7 mouse cellular contexts compared by ENCODE assay signal in genomic region chr2:173352756-173353139, GRCm38 (mm10).
DNase-seq lines count a peak whose midpoint lies in the region; ATAC-seq and TF ChIP-seq lines count a peak whose summit lies in the region.

No protein-coding gene starts in this region.

- no peaks in the 10 kb centered on the region for H3K36me3 ChIP-seq in kidney, postnatal 0 days (ENCODE audit: insufficient read depth, low read length)
- H3K36me3 ChIP-seq in embryonic facial prominence, embryonic 12.5 days: no peaks in the 10 kb centered on the region
- H3K36me3 ChIP-seq in limb, embryonic 12.5 days: no peaks in the 10 kb centered on the region

- WGBS in kidney, postnatal 0 days: 35% methylated on average over 3 of the region's 3 CpGs
- 47% methylated on average over 3 of the region's 3 CpGs for WGBS in bone marrow, adult 2 months
- 10% methylated on average over 3 of the region's 3 CpGs for WGBS in embryonic facial prominence, embryonic 12.5 days
- 15% methylated on average over 3 of the region's 3 CpGs for WGBS in limb, embryonic 12.5 days

- no peak for ATAC-seq in kidney, postnatal 0 days (replicated peaks; ENCODE audit: low FRiP score, low read depth)
- no peak for ATAC-seq in embryonic facial prominence, embryonic 12.5 days (ENCODE audit: insufficient number of reproducible peaks, insufficient read depth, low FRiP score, low TSS enrichment)
- ATAC-seq in limb, embryonic 12.5 days (ENCODE audit: insufficient number of reproducible peaks, insufficient read depth, low FRiP score, low TSS enrichment, low read depth): 0 out of 2 replicates have a peak, but pooled peaks have one; percentile 7

- no peak for TF ChIP-seq POLR2A in bone marrow, adult 2 months (IDR thresholded peaks at IDR 0.05; ENCODE audit: borderline replicate concordance, control insufficient read depth, low read depth, low read length)

- no peaks in the 10 kb centered on the region for H3K27me3 ChIP-seq in kidney, postnatal 0 days (ENCODE audit: insufficient read depth, low read length)
- H3K27me3 ChIP-seq in embryonic facial prominence, embryonic 12.5 days: no peaks in the 10 kb centered on the region
- peaks cover 3% of the 10 kb centered on the region; the same call in 1 of the 2 replicates for H3K27me3 ChIP-seq in limb, embryonic 12.5 days

- no peaks in the 10 kb centered on the region for H3K9me3 ChIP-seq in kidney, postnatal 0 days (replicated peaks; ENCODE audit: low read length)
- H3K9me3 ChIP-seq in embryonic facial prominence, embryonic 12.5 days: no peaks in the 10 kb centered on the region
- H3K9me3 ChIP-seq in limb, embryonic 12.5 days: no peaks in the 10 kb centered on the region

- peak; percentile 46 for DNase-seq in kidney, postnatal 0 days (ENCODE audit: low spot score)
- no peak for DNase-seq in kidney, adult 8-10 months
- DNase-seq in cerebellum, postnatal 14 days: no peak
- no peak for DNase-seq in left cerebral cortex, adult 2 months (ENCODE audit: extremely low spot score in 1 of 2, low spot score in 2 of 2)

- no peak overlapping the region for H3K4me2 ChIP-seq in kidney, postnatal 0 days (ENCODE audit: low read length)
- H3K4me2 ChIP-seq in embryonic facial prominence, embryonic 12.5 days (replicated peaks): peak overlapping the region; percentile 23
- peak overlapping the region; percentile 41 for H3K4me2 ChIP-seq in limb, embryonic 12.5 days

- intact Hi-C loops in left cerebral cortex, adult 2 months (cut with DNase I): no loop called here

- peak overlapping the region; percentile 76 for H3K27ac ChIP-seq in kidney, postnatal 0 days
- H3K27ac ChIP-seq in bone marrow, adult 2 months (ENCODE audit: control insufficient read depth, insufficient read depth, low read depth, low read length, poor library complexity): 0 out of 2 replicates have a peak overlapping the region, but pooled peaks have one; percentile 17
- peak overlapping the region; percentile 97 for H3K27ac ChIP-seq in embryonic facial prominence, embryonic 12.5 days
- peak overlapping the region; percentile 97 for H3K27ac ChIP-seq in limb, embryonic 12.5 days
- no peak overlapping the region for H3K27ac ChIP-seq in left cerebral cortex, adult 2 months

- 0 out of 2 replicates have a peak, but pooled peaks cover 4% of the 10 kb centered on the region for H3K4me1 ChIP-seq in kidney, postnatal 0 days (replicated peaks; ENCODE audit: insufficient read depth, low read length)
- peaks cover 2% of the 10 kb centered on the region for H3K4me1 ChIP-seq in bone marrow, adult 2 months (ENCODE audit: control insufficient read depth, insufficient read depth, low read length)
- H3K4me1 ChIP-seq in embryonic facial prominence, embryonic 12.5 days: peaks cover 43% of the 10 kb centered on the region
- H3K4me1 ChIP-seq in limb, embryonic 12.5 days (replicated peaks): peaks cover 46% of the 10 kb centered on the region

- no peak for TF ChIP-seq CTCF in kidney, postnatal 0 days (IDR thresholded peaks at IDR 0.05; ENCODE audit: low read depth)
- no peak for TF ChIP-seq CTCF in bone marrow, adult 2 months (IDR thresholded peaks at IDR 0.05; ENCODE audit: control insufficient read depth, insufficient read depth, low read length)
- no peak for TF ChIP-seq CTCF in left cerebral cortex, adult 2 months (IDR thresholded peaks at IDR 0.05)

- H3K4me3 ChIP-seq in kidney, postnatal 0 days (replicated peaks; ENCODE audit: low read depth, low read length): no peak overlapping the region
- H3K4me3 ChIP-seq in bone marrow, adult 2 months (replicated peaks; ENCODE audit: control insufficient read depth, low read depth, low read length): no peak overlapping the region
- H3K4me3 ChIP-seq in embryonic facial prominence, embryonic 12.5 days: no peak overlapping the region
- H3K4me3 ChIP-seq in limb, embryonic 12.5 days (replicated peaks): no peak overlapping the region
- no peak overlapping the region for H3K4me3 ChIP-seq in left cerebral cortex, adult 2 months

- H3K9ac ChIP-seq in kidney, postnatal 0 days (ENCODE audit: low read depth, low read length): no peak overlapping the region
- no peak overlapping the region for H3K9ac ChIP-seq in embryonic facial prominence, embryonic 12.5 days
- no peak overlapping the region for H3K9ac ChIP-seq in limb, embryonic 12.5 days (replicated peaks)
